Mouse (Mus musculus) megakaryocyte, embryonic 14.5 days (primary cell): ENCODE measurements around the gene Speg.

Experiments used
- FLI1 ChIP-seq: IDR thresholded peaks from 2 replicates; pipeline ENCODE4 v1.6.1; 2012; ENCODE audit warnings: low read length, inconsistent platforms, mixed read lengths
- GATA1 ChIP-seq: IDR thresholded peaks from 3 replicates; pipeline ENCODE4 v1.6.1; 2012; ENCODE audit warnings: mixed read lengths, low read length, inconsistent platforms, borderline replicate concordance

GRCm38 (mm10) chr1:75331271-75331670 lies 43.8 kb upstream of the Speg start:
- TF ChIP-seq GATA1 = no peak
- no peak for TF ChIP-seq FLI1
